Mouse (Mus musculus) megakaryocyte, embryonic 14.5 days (primary cell): ENCODE results near the gene Dcaf8.

Experiments
- FLI1 ChIP-seq: IDR thresholded peaks from 2 replicates; pipeline ENCODE4 v1.6.1; 2012; ENCODE audit warnings: low read length, inconsistent platforms, mixed read lengths
- GATA1 ChIP-seq: IDR thresholded peaks from 3 replicates; pipeline ENCODE4 v1.6.1; 2012; ENCODE audit warnings: mixed read lengths, low read length, inconsistent platforms, borderline replicate concordance

DNA sequence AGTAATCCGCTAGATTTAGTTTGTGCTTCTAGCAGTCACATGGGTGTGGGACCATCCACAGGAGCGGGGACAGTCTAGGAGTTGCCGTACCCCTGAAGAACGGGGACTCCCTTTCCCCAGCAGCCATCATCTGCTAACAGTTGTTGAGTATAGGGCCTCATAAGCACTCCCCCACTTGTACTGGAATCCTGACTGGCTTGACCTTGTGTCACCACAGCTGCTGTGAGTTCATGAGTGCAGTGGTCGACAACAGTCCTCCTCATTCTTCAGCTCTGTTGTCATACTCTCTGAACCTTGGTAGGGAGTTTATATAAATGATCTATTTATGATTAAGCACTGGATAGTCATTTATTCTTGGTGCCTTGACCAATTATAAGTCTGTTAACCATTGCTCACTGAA, 21.9 kb downstream of the Dcaf8 start:
- TF ChIP-seq GATA1 = no peak
- no peak for TF ChIP-seq FLI1
